Mouse (Mus musculus) neural tube, embryonic 11.5 days (tissue): ENCODE results near the gene Olfr455. TPM values are rescaled to one million over a fixed set of nuclear protein-coding genes. Genes with fewer than 3 reads are reported as not detected.

Experiments
- ATAC-seq: fragments of 200-750 bp; cut with Nextera tagmentation; 2 replicates; pipeline ENCODE4 v1.8.0; 2017; ENCODE audit warnings: moderate number of reproducible peaks, mild to moderate bottlenecking, moderate TSS enrichment, moderate library complexity; ENCODE audit not compliant: insufficient read depth, low FRiP score, low TSS enrichment
- DNase-seq: peaks from one replicate; pipeline ENCODE4 v3.0.0-alpha.2; 2015; ENCODE audit warnings: low spot score
- H3K27ac ChIP-seq: fragments of 300-500 bp; sonication (generic); 2 replicates; pipeline ENCODE4 v1.5.1; 2014; ENCODE audit warnings: low read depth, mild to moderate bottlenecking, low read length
- H3K27me3 ChIP-seq: fragments of 300-500 bp; sonication (generic); 2 replicates; pipeline ENCODE4 v1.6.1; 2014; ENCODE audit warnings: mild to moderate bottlenecking, low read length, mixed read lengths; ENCODE audit not compliant: control insufficient read depth, insufficient read depth
- H3K36me3 ChIP-seq: fragments of 300-500 bp; sonication (generic); 2 replicates; pipeline ENCODE4 v1.6.1; 2014; ENCODE audit warnings: mild to moderate bottlenecking, low read length, moderate library complexity, mixed read lengths; ENCODE audit not compliant: control insufficient read depth, insufficient read depth
- H3K4me1 ChIP-seq: fragments of 300-500 bp; sonication (generic); 2 replicates; pipeline ENCODE4 v1.6.1; 2014; ENCODE audit warnings: low read length, mixed read lengths; ENCODE audit not compliant: control insufficient read depth, insufficient read depth
- H3K4me2 ChIP-seq: fragments of 300-500 bp; sonication (generic); 2 replicates; pipeline ENCODE4 v1.6.1; 2014; ENCODE audit warnings: low read depth, mild to moderate bottlenecking, moderate library complexity
- H3K4me3 ChIP-seq: fragments of 300-500 bp; sonication (generic); 2 replicates; pipeline ENCODE4 v1.5.1; 2014; ENCODE audit warnings: low read depth, low read length
- H3K9ac ChIP-seq: fragments of 300-500 bp; sonication (generic); 2 replicates; pipeline ENCODE4 v1.6.1; 2014; ENCODE audit warnings: mild to moderate bottlenecking, low read length
- H3K9me3 ChIP-seq: fragments of 300-500 bp; sonication (generic); 2 replicates; pipeline ENCODE4 v1.6.1; 2016; ENCODE audit warnings: low read length; ENCODE audit not compliant: control insufficient read depth
- WGBS: fragments of 180-500 bp; shearing (Covaris S2); extraction: QIAGEN DNeasy Blood & Tissue Kit; methylation state at CpG from one replicate; pipeline ENCODE4 v1.1.7; 2014; 5-methylcytosine and 5-hydroxymethylcytosine counted together
- polyA plus RNA-seq: library from polyadenylated mRNA; unstranded; fragments of >200 nt; fragmentation: Nextera tagmentation; extraction: Ambion mirVana; gene quantifications from 2 replicates; pipeline ENCODE4 v1.2.1, GENCODE M21; 2014

The Olfr455 gene
- polyA plus RNA-seq = not detected in 2 replicates

GRCm38 (mm10) chr6:42547461-42547860, at the start of gene Olfr455:
Gene Olfr455, minus strand, starts transcription at chr6:42547587.
- H3K9ac ChIP-seq = no peak within 1 kb of the TSS
- no peak for DNase-seq
- no peaks in the 10 kb centered on the region for H3K27me3 ChIP-seq
- H3K36me3 ChIP-seq = no peaks in the 10 kb centered on the region
- H3K9me3 ChIP-seq = no peaks in the 10 kb centered on the region
- no peak within 1 kb of the TSS for H3K27ac ChIP-seq
- ATAC-seq = no peak
- H3K4me2 ChIP-seq = no peak within 1 kb of the TSS
- 84% methylated on average over 4 of the region's 4 CpGs for WGBS
- H3K4me1 ChIP-seq = no peaks in the 10 kb centered on the region
- H3K4me3 ChIP-seq = no peak within 1 kb of the TSS

DNA sequence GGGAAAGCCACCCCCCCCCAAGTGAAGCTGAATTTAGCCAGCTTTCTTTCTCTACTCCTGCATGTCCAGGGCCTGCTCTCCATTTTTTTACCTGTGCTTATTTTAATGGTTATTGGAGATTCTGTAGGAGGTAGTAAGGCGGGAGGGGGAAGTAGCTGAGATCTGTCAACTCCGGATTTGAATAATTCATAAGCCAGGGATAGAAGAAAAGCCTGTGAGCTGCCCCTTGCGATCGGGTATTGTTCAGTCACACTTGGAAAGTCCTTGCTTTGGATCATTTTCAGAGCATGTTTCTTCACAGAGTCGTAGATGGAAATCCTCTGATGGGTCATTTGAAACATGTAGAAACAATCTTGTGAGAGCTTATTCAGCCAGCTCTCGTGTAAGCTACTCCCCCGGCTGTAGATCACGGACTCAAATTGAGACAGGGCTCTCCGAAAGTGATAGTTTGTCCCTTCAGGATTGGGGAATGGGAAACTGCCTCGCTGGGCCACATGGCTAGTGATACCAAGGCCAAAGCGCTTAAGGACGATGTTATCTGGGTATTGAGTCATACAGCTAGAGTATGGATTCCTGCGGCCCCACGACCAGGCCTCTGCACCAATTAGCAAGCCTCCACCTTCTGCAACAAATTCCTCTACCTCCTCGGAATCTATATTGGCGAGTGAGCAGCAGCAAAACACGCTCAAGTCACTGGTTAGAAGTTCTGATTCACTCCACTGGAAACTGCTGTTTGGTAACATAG, 45.9 kb upstream of the Olfr455 start:
- no peaks in the 10 kb centered on the region for H3K9me3 ChIP-seq
- H3K27ac ChIP-seq = no peak overlapping the region
- H3K27me3 ChIP-seq = no peaks in the 10 kb centered on the region
- DNase-seq = no peak
- no peak overlapping the region for H3K4me3 ChIP-seq
- H3K4me1 ChIP-seq = no peaks in the 10 kb centered on the region
- WGBS = 82% methylated on average over 17 of the region's 17 CpGs
- ATAC-seq = no peak
- H3K4me2 ChIP-seq = no peak overlapping the region
- H3K9ac ChIP-seq = no peak overlapping the region
- H3K36me3 ChIP-seq = no peaks in the 10 kb centered on the region

GRCm38 (mm10) chr6:42586569-42586968, 39.2 kb upstream of the Olfr455 start:
- H3K9ac ChIP-seq = no peak overlapping the region
- 87% methylated on average over 5 of the region's 5 CpGs for WGBS
- no peaks in the 10 kb centered on the region for H3K27me3 ChIP-seq
- H3K36me3 ChIP-seq = no peaks in the 10 kb centered on the region
- H3K4me2 ChIP-seq = no peak overlapping the region
- DNase-seq (no peak), ATAC-seq (no peak)
- H3K9me3 ChIP-seq = no peaks in the 10 kb centered on the region
- H3K27ac ChIP-seq = no peak overlapping the region
- no peak overlapping the region for H3K4me3 ChIP-seq
- H3K4me1 ChIP-seq = no peaks in the 10 kb centered on the region

DNA sequence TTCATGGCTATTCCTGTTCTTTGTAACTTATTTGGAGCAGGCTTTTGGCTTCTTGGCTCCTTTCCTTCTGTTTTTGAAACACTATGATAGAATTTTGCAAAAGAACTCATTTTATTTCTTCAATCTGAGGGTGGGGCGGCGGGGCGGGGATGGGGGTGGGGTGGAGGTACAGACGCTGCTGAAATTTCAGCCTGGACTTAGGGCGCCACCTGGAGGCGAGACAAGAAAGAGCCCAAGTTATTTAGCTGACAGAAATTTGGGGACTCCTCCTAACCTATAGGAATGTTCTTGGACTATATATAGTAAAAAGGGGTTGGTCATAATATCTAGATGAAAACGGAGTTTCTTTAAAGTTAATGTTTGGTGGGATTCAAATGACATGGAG, 36.1 kb upstream of the Olfr455 start:
- Histone ChIP-seq H3K4me3 (no peak overlapping the region), H3K9me3 (no peaks in the 10 kb centered on the region), H3K36me3 (no peaks in the 10 kb centered on the region), H3K4me2 (no peak overlapping the region), H3K9ac (no peak overlapping the region), H3K4me1 (no peaks in the 10 kb centered on the region), H3K27me3 (no peaks in the 10 kb centered on the region), H3K27ac (no peak overlapping the region)
- peak; percentile 72 for DNase-seq
- under 1% methylated on average over 7 of the region's 7 CpGs for WGBS
- 0 out of 2 replicates have a peak, but pooled peaks have one; percentile 60 for ATAC-seq

DNA sequence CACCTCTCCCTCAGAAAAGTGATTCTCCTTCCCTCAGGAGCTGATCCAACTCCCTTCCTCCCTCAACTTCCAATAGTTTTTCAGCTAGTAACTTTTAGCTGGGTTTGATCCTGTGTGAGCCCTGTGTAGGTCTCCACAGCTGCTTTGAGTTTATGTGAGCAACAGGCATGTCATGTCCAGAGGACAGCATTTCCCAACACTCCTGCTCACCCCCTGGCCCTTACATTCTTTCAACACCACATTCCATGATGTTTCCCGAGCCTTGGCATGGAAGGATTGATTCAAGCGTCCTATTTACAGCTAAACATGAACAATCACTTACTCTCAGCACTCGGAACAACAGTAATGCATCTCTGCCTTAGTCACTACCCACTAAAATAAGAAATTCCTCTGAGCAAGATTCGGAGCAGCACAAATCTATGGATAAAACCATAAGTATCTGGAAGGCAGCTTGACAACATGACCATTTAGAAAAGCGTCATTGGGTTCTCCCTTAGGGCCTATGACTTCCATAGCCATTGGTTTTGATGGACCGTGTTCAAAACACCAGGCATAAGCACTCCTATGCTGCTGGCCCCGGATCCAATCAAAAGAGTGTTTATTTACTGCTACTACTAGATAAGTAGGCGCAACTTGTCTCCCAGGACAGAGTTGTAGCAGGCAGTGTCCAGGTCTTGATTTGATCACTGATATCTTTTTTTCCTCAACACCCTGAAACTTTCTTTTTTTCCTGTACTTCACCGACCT, 35.5 kb upstream of the Olfr455 start:
- no peak overlapping the region for H3K27ac ChIP-seq
- H3K9ac ChIP-seq = no peak overlapping the region
- no peaks in the 10 kb centered on the region for H3K36me3 ChIP-seq
- no peaks in the 10 kb centered on the region for H3K4me1 ChIP-seq
- ATAC-seq (no peak), DNase-seq (no peak)
- H3K4me3 ChIP-seq = no peak overlapping the region
- H3K27me3 ChIP-seq = no peaks in the 10 kb centered on the region
- H3K9me3 ChIP-seq = no peaks in the 10 kb centered on the region
- WGBS = 69% methylated on average over 9 of the region's 9 CpGs
- no peak overlapping the region for H3K4me2 ChIP-seq

GRCm38 (mm10) chr6:42578678-42579077, 31.3 kb upstream of the Olfr455 start:
- Histone ChIP-seq H3K27me3 (no peaks in the 10 kb centered on the region), H3K4me3 (no peak overlapping the region), H3K36me3 (no peaks in the 10 kb centered on the region), H3K27ac (no peak overlapping the region), H3K9ac (no peak overlapping the region), H3K9me3 (no peaks in the 10 kb centered on the region), H3K4me1 (no peaks in the 10 kb centered on the region), H3K4me2 (no peak overlapping the region)
- no peak for DNase-seq
- ATAC-seq = no peak
- 88% methylated on average over 4 of the region's 4 CpGs for WGBS

- no peak for DNase-seq
- H3K27ac ChIP-seq = no peak overlapping the region
- H3K27me3 ChIP-seq = no peaks in the 10 kb centered on the region
- H3K4me3 ChIP-seq = no peak overlapping the region
- no peaks in the 10 kb centered on the region for H3K4me1 ChIP-seq
- WGBS = 86% methylated on average over 2 of the region's 2 CpGs
- H3K9ac ChIP-seq = no peak overlapping the region
- no peak for ATAC-seq
- no peak overlapping the region for H3K4me2 ChIP-seq
- H3K9me3 ChIP-seq = no peaks in the 10 kb centered on the region
- H3K36me3 ChIP-seq = no peaks in the 10 kb centered on the region
Observed at GRCm38 (mm10) chr6:42577433-42577832, 30.0 kb upstream of the Olfr455 start.

GRCm38 (mm10) chr6:42568205-42568604, 20.8 kb upstream of the Olfr455 start:
- H3K27ac ChIP-seq = no peak overlapping the region
- no peaks in the 10 kb centered on the region for H3K27me3 ChIP-seq
- no peak overlapping the region for H3K9ac ChIP-seq
- no peaks in the 10 kb centered on the region for H3K36me3 ChIP-seq
- no peak overlapping the region for H3K4me3 ChIP-seq
- H3K9me3 ChIP-seq = no peaks in the 10 kb centered on the region
- no peak for ATAC-seq
- H3K4me1 ChIP-seq = no peaks in the 10 kb centered on the region
- WGBS = 72% methylated on average over 2 of the region's 2 CpGs
- DNase-seq = no peak
- H3K4me2 ChIP-seq = no peak overlapping the region
